Mouse (Mus musculus) fibroblast of lung, adult 2 months (primary cell): Measurements from ENCODE around the gene Yif1a.

Source experiments
- DNase-seq: peaks from one replicate; pipeline ENCODE4 v3.0.0-alpha.2; 2011; ENCODE audit warnings: low read depth

Gene Yif1a

DNA sequence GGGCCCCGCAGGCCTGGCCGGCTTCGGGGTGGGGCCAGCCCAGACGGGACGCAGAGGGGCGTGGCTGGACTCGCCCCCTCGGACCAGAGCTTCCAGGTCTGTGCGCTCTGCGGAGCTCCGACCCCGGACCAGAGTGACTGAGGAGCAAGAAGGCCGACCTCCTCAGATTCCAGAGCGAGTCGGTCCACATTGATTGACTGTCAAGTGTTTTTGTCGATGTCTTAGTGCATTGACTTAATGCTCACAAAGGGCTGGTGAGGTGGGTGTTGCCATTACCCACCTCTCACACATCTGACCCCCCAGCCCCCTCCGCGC is 30.0 kb downstream of the Yif1a start, which contains the start of gene Klc2:
Gene Klc2, minus strand, starts transcription at position 177 of the 315 bp plus-strand sequence.
- DNase-seq, result no peak

GRCm38 (mm10) chr19:5122492-5122891 is 34.2 kb downstream of the Yif1a start:
- no peak for DNase-seq

- DNase-seq, result no peak
Measured at GRCm38 (mm10) chr19:5123241-5123640, 34.9 kb downstream of the Yif1a start.

GRCm38 (mm10) chr19:5124055-5124614 is 35.8 kb downstream of the Yif1a start:
- DNase-seq, result no peak

DNA sequence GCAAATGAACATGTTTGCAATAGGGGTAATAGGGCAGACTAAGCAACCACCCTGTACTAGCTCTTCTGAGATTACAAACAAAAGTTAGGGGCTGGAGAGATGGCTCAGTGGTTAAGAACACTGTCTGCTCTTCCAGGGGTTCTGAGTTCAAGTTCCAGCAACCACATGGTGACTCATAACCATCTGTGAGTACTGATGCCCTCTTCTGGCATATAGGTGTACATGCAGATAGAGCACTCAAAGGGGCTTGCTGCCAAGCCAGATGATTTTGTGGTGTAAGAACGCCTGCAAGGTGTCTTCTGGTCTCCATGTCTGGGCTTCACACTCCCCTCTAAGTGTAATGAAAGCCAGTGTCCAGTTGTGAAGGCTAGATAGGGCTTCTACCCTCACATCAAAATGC is 41.4 kb downstream of the Yif1a start:
- DNase-seq, result no peak

DNA sequence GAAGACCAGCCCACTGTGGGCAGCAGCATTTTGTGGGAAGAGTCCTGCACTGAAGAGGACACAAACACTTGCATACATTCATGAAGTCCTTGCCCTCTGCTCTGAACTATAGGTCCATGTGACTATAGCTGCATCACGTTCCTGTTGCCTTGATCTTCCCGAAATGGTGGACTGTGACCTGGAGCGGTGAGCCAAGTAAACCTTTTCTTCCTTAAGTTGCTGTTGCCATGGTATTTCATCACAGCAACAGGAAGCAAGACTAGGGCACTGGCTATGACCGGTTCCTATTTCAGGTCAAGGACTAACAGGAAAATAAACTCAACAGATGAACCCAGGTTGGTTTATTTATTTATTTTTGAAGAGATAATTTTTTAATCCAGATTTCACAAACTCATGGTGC is 42.9 kb downstream of the Yif1a start:
- no peak for DNase-seq

DNA sequence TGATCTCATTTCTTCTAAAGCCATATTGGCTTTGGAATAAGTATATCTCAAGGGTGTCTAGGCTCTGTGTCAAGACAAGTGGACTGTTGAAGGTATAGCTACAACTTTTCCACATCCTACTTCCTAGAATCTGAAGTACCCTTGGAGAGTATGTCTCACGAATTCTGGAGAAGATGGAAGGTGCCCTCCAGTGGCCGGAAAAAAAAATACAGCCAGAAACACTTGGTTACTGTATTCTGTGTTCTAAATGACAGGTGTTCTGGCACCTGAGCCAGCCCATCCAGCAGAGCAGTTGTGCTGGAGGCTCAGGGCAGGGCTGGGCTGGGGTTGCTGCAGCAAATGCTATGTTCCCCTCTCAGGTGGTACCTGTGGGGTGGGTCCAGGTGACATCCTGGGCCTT is 51.3 kb downstream of the Yif1a start:
- peak; percentile 16 for DNase-seq
